Mouse (Mus musculus) heart, postnatal 25 days (tissue): ENCODE data around the gene Olfr59. TPM values are rescaled to one million over a fixed set of nuclear protein-coding genes. Genes with fewer than 3 reads are reported as not detected.

ENCODE experiments used
- DNase-seq: peaks from one replicate; pipeline ENCODE4 v3.0.0; 2022; ENCODE audit warnings: low spot score
- intact Hi-C: fragments of 180-260 bp; cut with DNase I; formaldehyde crosslinking; loops from one replicate; pipeline ENCODE4 v1.15.1; 2025
- total RNA-seq, 2 experiments: library from RNA; stranded (reverse); gene quantifications; 2 replicates each; pipeline ENCODE4 v1.2.3; 2021

Gene Olfr59
- total RNA-seq: not detected

DNA sequence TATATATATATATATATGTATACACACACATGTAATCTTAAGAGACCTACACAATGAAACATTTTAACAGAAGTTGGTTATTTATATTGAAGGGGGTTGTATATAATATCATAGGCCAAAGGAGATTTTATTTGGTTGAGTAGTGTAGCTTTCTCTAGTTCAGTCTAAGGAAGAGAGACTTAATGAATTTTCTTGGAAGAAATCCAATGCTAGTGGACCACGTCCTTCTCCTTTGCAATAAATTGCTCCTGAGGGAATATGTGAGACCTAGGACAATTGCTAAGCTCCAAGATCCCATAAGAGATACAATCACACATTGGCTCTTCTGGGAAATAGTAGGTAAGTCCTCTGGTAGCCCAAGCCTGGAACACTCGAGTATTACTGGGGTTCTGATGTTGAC lies at the start of gene Olfr59:
TSS of gene Olfr59 (plus strand) at position 301 of the 400 bp plus-strand sequence.
- intact Hi-C loops: no loop called here
- DNase-seq: no peak

DNA sequence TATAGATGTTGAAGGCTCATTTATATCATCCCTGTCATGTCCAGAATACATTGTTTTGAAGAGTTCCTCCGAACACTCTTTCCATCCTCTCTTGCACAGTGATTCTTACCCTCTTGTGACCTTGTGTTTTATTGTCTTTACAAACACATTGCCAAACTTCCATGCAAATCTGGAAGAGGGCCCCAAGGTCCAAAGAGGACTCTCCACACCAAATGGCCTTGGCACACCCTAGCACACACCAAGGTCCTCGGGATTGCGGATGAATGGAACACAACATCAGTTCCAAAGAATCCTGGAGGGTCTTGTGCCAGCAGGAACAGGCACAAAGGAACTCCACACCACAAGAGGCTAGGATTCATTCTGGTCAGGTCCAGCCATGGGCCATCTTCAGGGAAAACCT lies 42.3 kb upstream of the Olfr59 start:
- DNase-seq: no peak
- intact Hi-C loops: no loop called here

DNA sequence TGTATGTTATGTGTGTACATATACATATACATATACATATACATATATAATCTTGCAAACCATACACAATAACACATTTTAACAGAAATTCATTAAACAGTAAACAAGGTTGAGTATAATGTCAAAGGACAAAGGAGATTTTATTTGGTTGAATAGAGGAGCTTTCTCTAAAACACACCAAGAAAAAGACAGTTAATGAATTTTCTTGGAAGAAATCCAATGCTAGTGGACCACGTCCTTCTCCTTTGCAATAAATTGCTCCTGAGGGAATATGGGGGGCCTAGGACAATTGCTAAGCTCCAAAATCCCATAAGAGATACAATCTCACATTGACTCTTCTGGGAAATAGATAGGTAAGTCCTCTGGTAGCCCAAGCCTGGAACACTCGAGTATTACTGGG lies 24.0 kb upstream of the Olfr59 start, which contains the start of gene Olfr406:
TSS of gene Olfr406 (plus strand) at position 301 of the 400 bp plus-strand sequence.
- intact Hi-C loops: no loop called here
- DNase-seq: no peak

DNA sequence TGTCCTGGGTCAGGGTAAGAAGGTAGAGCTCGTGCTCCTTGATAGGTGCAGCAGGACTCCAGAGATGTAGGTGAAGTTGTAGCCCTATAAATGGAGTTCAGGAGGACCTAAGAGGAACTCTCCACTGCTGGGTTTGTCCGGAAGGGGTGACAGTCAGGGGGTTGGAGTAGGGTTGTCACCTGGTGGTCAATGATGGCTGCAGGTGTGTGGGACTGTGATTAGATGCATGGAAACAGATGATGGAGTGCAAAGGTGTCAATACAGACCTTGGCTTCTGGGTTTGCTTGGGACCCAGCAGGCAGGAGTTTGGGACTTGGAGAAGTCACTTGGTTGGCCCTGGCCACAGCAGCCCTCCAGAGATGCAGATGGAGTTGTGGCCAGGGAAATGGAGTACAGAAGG lies 3.7 kb downstream of the Olfr59 start:
- intact Hi-C loops: no loop called here

DNA sequence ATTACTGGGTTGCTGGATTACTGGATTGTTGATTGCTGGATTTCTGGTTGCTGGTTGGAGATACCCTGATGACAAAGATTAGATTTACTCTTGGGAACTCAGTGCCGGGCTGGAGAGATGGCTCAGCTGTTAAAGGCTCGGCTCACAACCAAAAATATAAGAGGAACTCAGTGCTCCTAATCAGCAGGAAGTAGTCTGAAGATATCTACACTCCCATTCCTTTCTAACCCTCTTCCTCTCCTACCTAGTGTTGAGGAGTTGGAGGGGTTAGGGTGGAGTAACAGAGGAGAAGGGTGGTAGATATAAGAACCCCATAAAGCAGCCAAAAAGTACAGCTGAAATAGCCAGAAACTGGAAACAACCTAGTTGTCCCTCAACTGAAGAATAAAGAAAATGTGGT lies 42.5 kb downstream of the Olfr59 start:
- intact Hi-C loops: no loop called here
- no peak for DNase-seq

More for the DNA sequence above, 3.7 kb downstream of the Olfr59 start:
- no peak for DNase-seq

DNA sequence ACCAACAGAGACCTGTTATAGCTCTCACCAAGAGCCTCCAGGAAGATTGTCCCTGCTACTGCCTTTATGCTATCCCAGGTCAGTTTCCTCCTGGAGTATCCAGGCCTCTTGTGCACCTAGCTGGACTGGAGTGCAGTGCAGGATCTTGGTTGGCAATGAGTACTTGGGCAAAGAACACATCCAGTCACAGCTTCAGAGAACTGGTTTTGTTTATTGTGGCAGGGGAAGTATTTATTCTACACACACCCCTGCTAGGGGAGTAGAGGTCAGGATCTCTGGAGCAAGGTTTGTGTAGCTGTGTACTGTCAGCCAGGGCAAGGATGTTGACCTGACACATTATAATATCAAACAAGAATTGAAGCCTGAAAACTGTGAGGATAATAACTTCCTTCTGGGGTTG lies 45.2 kb downstream of the Olfr59 start:
- no peak for DNase-seq
- intact Hi-C loops: no loop called here

DNA sequence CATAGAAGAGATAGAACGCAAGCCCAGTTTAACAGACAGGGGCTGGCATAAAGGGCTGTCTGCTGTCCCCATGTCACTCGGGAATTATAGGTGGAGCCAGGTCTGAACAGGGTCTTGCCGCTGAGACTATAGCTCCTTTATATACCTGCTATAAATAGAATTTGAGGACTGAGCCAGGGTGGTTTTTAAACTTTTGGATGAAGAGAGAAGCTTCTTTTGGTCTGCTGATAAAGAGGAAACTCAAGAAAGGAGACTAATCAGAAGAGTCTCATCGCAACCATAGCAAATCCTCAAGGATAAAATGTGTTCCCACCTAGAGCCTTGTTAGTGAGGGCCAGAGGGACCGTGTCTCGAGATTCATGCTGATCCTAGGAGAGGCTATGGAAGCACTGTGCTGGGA lies 54.4 kb downstream of the Olfr59 start, which contains the start of gene Olfr410:
TSS of gene Olfr410 (minus strand) at position 101 of the 400 bp plus-strand sequence.
- intact Hi-C loops: no loop called here
- no peak for DNase-seq

Other genes with a start within 250 kb of the Olfr59 start
- not detected for gene Olfr139, start 227.2 kb upstream of the Olfr59 start, total RNA-seq
- gene Olfr399, start 227.1 kb upstream of the Olfr59 start, total RNA-seq: not detected
- not detected for gene Zfp616, start 213.8 kb upstream of the Olfr59 start, total RNA-seq
- not detected for gene Olfr401, start 170.0 kb upstream of the Olfr59 start, total RNA-seq
- not detected for gene Olfr402, start 130.2 kb upstream of the Olfr59 start, total RNA-seq
- not detected for gene Olfr403, start 97.5 kb upstream of the Olfr59 start, total RNA-seq
- not detected for gene Olfr43, start 72.4 kb upstream of the Olfr59 start, total RNA-seq
- not detected for gene Olfr406, start 23.9 kb upstream of the Olfr59 start, total RNA-seq
- gene Olfr410, start 54.3 kb downstream of the Olfr59 start, total RNA-seq: not detected
- not detected for gene Olfr411, start 68.9 kb downstream of the Olfr59 start, total RNA-seq
- gene Olfr412, start 78.3 kb downstream of the Olfr59 start, total RNA-seq: not detected